Mouse (Mus musculus): ENCODE data around the gene Itgav. TPM values are rescaled to one million over a fixed set of nuclear protein-coding genes. Genes with fewer than 3 reads are reported as not detected.

Itgav gene
- polyA plus RNA-seq, 1 experiment from 2014 or later, result 39.6 TPM

DNA sequence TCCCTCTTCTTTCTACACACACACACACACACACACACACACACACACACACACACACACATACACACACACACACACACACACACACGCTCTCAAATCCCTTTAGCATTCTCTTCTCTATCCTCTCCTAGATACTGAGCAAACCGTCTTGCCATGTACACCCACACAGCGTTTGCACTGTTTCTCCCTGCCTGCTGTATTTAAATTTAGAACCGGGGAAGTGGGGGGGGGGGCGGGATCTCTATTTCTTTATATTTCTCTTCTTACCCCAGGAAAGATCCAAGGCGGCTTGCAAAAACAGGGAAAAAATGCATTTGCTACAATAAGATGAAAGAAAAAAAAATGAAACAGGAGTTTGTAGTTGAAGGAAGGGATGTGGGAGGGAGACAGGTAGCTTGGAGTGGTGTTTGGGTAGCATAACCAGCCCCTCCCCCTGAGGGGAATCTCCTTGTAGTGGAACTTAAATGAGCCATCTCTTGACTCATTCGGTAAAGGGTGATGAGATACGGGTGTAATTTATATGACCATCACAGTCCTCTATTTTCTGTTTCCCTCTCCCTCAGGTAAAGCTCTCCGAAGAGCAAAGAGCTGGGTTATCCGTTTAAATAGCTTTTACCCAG lies 89.2 kb downstream of the Itgav start:
- Histone ChIP-seq H3K9me3 (ENCODE audit: control insufficient read depth, low read length) (no peaks in the 10 kb centered on the region), H3K27ac (ENCODE audit: low read length) (no peak overlapping the region), H3K4me2 (ENCODE audit: low read depth, low read length) (peak overlapping the region; percentile 94), H3K27me3 (replicated peaks; ENCODE audit: control insufficient read depth, insufficient read depth, low read length) (0 out of 2 replicates have a peak, but pooled peaks cover 6% of the 10 kb centered on the region), H3K36me3 (ENCODE audit: control insufficient read depth, insufficient read depth, low read length) (no peaks in the 10 kb centered on the region), H3K9ac (ENCODE audit: low read depth, low read length) (no peak overlapping the region; the same call in 1 of the 2 replicates), H3K4me1 (ENCODE audit: control insufficient read depth, insufficient read depth, low read length) (peaks cover 6% of the 10 kb centered on the region; the same call in 1 of the 2 replicates), H3K4me3 (ENCODE audit: low read length) (peak overlapping the region; percentile 76)
- peak; percentile 18; the same call in 1 of the 2 replicates for ATAC-seq
- WGBS, result 18% methylated on average over 10 of the region's 10 CpGs

DNA sequence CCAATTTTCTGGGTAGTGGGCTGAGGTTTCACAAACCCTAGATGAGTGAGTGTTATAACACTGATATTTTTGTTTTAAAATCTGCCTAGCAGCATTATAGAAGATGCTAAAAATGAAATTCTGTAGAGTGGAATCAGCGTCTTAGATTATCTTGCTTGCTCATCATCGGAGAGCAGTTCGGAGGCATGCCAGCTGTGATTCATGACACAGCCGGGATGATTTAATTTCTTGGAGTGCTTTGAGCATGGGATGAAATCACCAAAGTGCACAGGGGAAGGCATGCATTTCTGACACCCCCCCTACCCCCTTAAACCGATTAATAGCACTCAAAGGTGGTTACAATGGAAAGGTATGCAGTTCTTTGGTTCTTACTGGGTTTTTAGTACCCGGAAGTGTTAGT lies 89.8 kb downstream of the Itgav start:
- H3K4me3 ChIP-seq (ENCODE audit: low read length), result no peak overlapping the region
- H3K9ac ChIP-seq (ENCODE audit: low read depth, low read length), result no peak overlapping the region
- no peak for ATAC-seq
- no peaks in the 10 kb centered on the region for H3K36me3 ChIP-seq (ENCODE audit: control insufficient read depth, insufficient read depth, low read length)
- WGBS, result 36% methylated on average over 6 of the region's 6 CpGs
- no peaks in the 10 kb centered on the region for H3K9me3 ChIP-seq (ENCODE audit: control insufficient read depth, low read length)
- peak overlapping the region; percentile 27; the same call in 1 of the 2 replicates for H3K4me2 ChIP-seq (ENCODE audit: low read depth, low read length)
- H3K27ac ChIP-seq (ENCODE audit: low read length), result no peak overlapping the region
- 0 out of 2 replicates have a peak, but pooled peaks cover 6% of the 10 kb centered on the region for H3K27me3 ChIP-seq (replicated peaks; ENCODE audit: control insufficient read depth, insufficient read depth, low read length)
- peaks cover 6% of the 10 kb centered on the region; the same call in 1 of the 2 replicates for H3K4me1 ChIP-seq (ENCODE audit: control insufficient read depth, insufficient read depth, low read length)

DNA sequence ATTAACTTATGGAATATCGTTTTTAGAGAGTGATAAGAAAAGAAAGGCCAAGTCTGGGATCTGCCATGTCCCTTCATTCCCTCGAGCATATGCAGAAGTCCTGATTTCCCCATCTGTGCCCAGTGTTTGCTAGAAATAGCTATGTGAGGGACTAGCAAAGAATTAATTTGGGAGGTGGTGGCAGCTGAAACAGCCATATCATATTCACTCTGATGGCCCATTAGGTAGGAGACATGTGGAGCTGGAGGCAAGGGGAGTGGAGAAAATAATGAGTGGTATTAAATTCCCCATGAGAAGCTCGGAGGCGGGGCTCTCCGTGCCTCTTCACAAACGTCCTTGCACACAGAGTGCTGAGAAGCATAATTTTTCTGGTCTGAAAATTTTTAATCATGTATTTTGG lies 92.0 kb downstream of the Itgav start:
- ATAC-seq, result no peak
- no peaks in the 10 kb centered on the region for H3K36me3 ChIP-seq (ENCODE audit: control insufficient read depth, insufficient read depth, low read length)
- no peak overlapping the region for H3K4me3 ChIP-seq (ENCODE audit: low read length)
- H3K27me3 ChIP-seq (replicated peaks; ENCODE audit: control insufficient read depth, insufficient read depth, low read length), result 0 out of 2 replicates have a peak, but pooled peaks cover 6% of the 10 kb centered on the region
- H3K9ac ChIP-seq (ENCODE audit: low read depth, low read length), result no peak overlapping the region
- no peak overlapping the region for H3K4me2 ChIP-seq (ENCODE audit: low read depth, low read length)
- no peak overlapping the region for H3K27ac ChIP-seq (ENCODE audit: low read length)
- H3K4me1 ChIP-seq (ENCODE audit: control insufficient read depth, insufficient read depth, low read length), result peaks cover 6% of the 10 kb centered on the region; the same call in 1 of the 2 replicates
- H3K9me3 ChIP-seq (ENCODE audit: control insufficient read depth, low read length), result no peaks in the 10 kb centered on the region
- WGBS, result 78% methylated on average over 6 of the region's 6 CpGs

DNA sequence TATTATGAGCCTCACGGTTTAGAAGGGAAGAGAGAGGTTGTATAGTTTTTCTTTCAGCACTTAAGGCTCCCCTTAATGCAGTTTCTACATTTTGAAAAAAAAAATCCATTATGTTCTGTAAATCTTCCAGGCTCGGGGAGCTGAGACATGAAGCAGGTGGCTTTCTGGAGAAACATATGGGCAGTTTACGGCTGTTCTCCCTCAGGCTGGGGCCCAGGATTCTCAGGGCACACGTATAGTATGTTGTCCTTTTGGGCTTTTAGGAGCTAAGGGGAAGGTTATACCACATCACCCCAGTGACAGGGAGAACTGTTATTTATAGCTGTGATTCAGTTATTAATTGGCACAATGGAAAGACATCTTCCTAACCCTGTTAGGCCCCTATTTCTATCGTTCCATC lies 101.0 kb downstream of the Itgav start:
- WGBS, result 48% methylated on average over 5 of the region's 5 CpGs
- Histone ChIP-seq H3K9me3 (ENCODE audit: control insufficient read depth, low read length) (no peaks in the 10 kb centered on the region), H3K4me1 (ENCODE audit: control insufficient read depth, insufficient read depth, low read length) (no peaks in the 10 kb centered on the region), H3K9ac (ENCODE audit: low read depth, low read length) (no peak overlapping the region), H3K4me3 (ENCODE audit: low read length) (no peak overlapping the region), H3K4me2 (ENCODE audit: low read depth, low read length) (no peak overlapping the region), H3K27me3 (replicated peaks; ENCODE audit: control insufficient read depth, insufficient read depth, low read length) (no peaks in the 10 kb centered on the region), H3K36me3 (ENCODE audit: control insufficient read depth, insufficient read depth, low read length) (no peaks in the 10 kb centered on the region), H3K27ac (ENCODE audit: low read length) (no peak overlapping the region)
- no peak for ATAC-seq

DNA sequence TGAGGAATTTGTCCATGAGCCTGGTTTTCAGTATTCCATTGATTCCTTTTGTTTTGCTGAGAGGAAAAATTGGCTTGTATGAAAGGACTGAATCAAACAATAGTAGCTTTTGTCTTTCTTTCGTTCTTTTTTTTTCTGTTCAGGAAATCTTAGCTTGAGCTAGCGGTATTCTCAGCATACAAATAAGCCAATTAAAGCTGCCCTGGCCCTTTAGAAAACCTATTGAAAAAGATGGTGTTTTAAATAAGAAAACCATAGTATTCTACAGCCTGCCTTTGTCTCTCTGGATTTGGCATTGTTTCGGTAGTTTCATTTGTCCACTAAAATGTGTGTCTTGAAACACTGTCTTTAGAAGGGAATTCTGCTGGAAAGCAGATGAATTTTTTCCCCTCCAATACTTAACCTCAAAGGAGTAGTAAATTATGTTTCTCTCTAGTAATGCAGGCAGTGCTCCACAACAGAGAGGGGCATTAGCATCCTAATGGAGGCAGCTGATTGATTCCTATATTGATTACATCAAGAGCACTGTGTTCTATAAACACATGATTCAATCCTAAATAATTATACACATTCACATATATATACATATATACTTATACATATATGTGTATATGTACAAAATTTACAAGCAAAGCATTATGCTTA lies 104.8 kb downstream of the Itgav start:
- H3K9me3 ChIP-seq (ENCODE audit: control insufficient read depth, low read length), result no peaks in the 10 kb centered on the region
- ATAC-seq, result no peak
- H3K27me3 ChIP-seq (replicated peaks; ENCODE audit: control insufficient read depth, insufficient read depth, low read length), result no peaks in the 10 kb centered on the region
- H3K36me3 ChIP-seq (ENCODE audit: control insufficient read depth, insufficient read depth, low read length), result no peaks in the 10 kb centered on the region
- no peak overlapping the region for H3K27ac ChIP-seq (ENCODE audit: low read length)
- no peaks in the 10 kb centered on the region for H3K4me1 ChIP-seq (ENCODE audit: control insufficient read depth, insufficient read depth, low read length)
- no peak overlapping the region for H3K9ac ChIP-seq (ENCODE audit: low read depth, low read length)
- no peak overlapping the region for H3K4me2 ChIP-seq (ENCODE audit: low read depth, low read length)
- no peak overlapping the region for H3K4me3 ChIP-seq (ENCODE audit: low read length)
- WGBS, result 75% methylated on average over 3 of the region's 3 CpGs

DNA sequence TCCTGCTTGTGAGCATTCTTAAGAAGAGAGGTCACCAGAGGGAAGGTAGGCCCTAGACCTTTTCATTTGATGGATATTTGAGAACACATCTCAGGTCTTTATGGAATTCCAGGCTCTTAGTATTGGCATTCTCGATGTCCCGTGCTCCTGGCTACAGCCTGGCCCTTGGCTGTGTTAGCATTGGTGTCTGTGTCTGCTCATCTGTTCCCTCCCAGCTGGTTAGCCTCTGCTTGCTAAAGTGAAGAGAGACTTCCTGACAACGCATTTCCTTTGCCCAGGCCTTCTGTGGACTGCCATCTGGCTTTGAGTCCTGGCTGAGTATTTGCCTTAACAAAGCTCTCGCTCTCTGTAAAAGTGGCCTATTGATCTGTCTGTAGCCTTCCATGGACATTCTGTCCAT lies 108.7 kb downstream of the Itgav start:
- no peaks in the 10 kb centered on the region for H3K4me1 ChIP-seq (ENCODE audit: control insufficient read depth, insufficient read depth, low read length)
- H3K27me3 ChIP-seq (replicated peaks; ENCODE audit: control insufficient read depth, insufficient read depth, low read length), result no peaks in the 10 kb centered on the region
- no peak overlapping the region for H3K27ac ChIP-seq (ENCODE audit: low read length)
- 64% methylated on average over 4 of the region's 4 CpGs for WGBS
- no peak overlapping the region for H3K4me2 ChIP-seq (ENCODE audit: low read depth, low read length)
- no peak overlapping the region for H3K9ac ChIP-seq (ENCODE audit: low read depth, low read length)
- H3K36me3 ChIP-seq (ENCODE audit: control insufficient read depth, insufficient read depth, low read length), result no peaks in the 10 kb centered on the region
- ATAC-seq, result no peak
- no peaks in the 10 kb centered on the region for H3K9me3 ChIP-seq (ENCODE audit: control insufficient read depth, low read length)
- no peak overlapping the region for H3K4me3 ChIP-seq (ENCODE audit: low read length)

DNA sequence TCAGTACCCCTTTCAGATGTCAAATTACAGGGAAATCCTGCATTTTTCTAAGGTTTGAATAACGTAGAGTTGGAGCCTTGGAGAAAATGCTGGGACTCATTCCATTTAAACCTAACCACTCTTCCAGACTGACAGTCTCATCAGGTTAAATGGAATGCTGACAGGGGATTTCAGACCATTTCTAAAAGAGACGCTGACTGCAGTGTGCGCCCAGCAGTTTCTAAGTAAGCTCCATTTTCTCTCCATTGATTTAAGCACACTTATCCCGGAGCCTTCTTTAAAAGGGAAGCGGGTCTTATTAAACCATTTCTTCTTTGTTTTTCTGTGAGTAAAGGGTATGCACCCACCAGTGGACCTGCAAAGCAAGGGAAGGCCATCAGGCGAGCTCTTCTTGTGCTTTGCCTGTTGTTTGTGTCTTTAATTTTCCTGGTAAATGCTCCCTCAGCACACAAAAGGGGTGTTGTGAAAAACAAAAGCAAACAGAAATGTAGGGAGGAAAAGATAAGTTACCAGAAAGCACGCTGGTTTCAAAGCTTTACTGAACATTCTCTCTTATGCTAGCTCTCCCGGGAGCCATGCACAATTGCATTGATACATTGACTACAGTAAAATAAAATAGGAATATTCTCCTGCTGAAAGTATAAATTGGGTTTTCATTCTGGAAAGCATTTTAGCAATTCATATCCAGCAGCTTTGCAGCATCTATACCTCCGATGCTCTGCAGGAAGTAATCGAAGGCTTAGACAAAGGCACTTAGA lies 111.3 kb downstream of the Itgav start:
- Histone ChIP-seq H3K4me2 (ENCODE audit: low read depth, low read length) (no peak overlapping the region), H3K9ac (ENCODE audit: low read depth, low read length) (no peak overlapping the region), H3K9me3 (ENCODE audit: control insufficient read depth, low read length) (no peaks in the 10 kb centered on the region), H3K27me3 (replicated peaks; ENCODE audit: control insufficient read depth, insufficient read depth, low read length) (no peaks in the 10 kb centered on the region), H3K27ac (ENCODE audit: low read length) (no peak overlapping the region), H3K4me1 (ENCODE audit: control insufficient read depth, insufficient read depth, low read length) (no peaks in the 10 kb centered on the region), H3K4me3 (ENCODE audit: low read length) (no peak overlapping the region), H3K36me3 (ENCODE audit: control insufficient read depth, insufficient read depth, low read length) (no peaks in the 10 kb centered on the region)
- ATAC-seq, result no peak
- 81% methylated on average over 10 of the region's 10 CpGs for WGBS

DNA sequence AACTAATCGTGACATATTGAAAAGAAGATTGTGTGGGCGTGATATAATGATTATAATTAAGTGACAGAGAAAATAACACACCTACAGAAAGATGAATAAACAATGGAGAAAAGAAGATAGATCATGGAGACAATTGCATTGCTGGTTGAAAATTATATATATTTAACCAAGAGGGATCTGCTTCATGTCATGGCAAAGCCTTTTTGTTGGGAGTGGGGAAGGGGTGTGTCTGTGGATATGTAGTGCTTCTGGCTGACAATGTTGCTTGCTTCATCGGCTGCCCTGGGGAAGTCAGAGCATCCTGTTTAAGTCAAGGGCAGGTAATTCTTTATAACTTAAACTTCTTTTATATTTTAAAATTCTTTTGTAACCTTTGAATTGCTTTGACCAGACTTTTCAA lies 124.3 kb downstream of the Itgav start:
- no peaks in the 10 kb centered on the region for H3K9me3 ChIP-seq (ENCODE audit: control insufficient read depth, low read length)
- H3K27ac ChIP-seq (ENCODE audit: low read length), result no peak overlapping the region
- H3K27me3 ChIP-seq (replicated peaks; ENCODE audit: control insufficient read depth, insufficient read depth, low read length), result no peaks in the 10 kb centered on the region
- no peak for ATAC-seq
- no peak overlapping the region for H3K4me3 ChIP-seq (ENCODE audit: low read length)
- WGBS, result 54% methylated on average over 3 of the region's 3 CpGs
- H3K4me1 ChIP-seq (ENCODE audit: control insufficient read depth, insufficient read depth, low read length), result no peaks in the 10 kb centered on the region
- H3K36me3 ChIP-seq (ENCODE audit: control insufficient read depth, insufficient read depth, low read length), result no peaks in the 10 kb centered on the region
- H3K9ac ChIP-seq (ENCODE audit: low read depth, low read length), result no peak overlapping the region
- no peak overlapping the region for H3K4me2 ChIP-seq (ENCODE audit: low read depth, low read length)

DNA sequence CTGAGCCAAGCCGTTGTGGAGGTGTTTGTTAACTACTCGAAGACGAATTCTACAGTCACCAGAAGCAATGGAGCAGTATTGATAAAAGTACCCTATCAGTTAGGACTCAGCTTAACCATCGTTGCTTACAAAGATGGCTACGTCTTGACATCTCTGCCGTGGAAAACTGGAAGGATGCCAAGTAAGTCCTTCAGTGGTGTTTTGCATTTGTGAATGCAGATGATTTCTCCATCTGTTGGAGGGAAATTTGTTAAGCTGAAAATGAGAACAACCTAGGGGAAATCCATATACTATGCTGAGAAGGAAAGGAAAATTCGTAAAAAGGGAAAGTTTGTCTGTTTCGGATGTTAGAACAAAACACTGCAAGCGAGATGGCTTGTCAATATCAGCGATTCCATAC lies 129.2 kb downstream of the Itgav start:
- Histone ChIP-seq H3K27me3 (replicated peaks; ENCODE audit: control insufficient read depth, insufficient read depth, low read length) (no peaks in the 10 kb centered on the region), H3K36me3 (ENCODE audit: control insufficient read depth, insufficient read depth, low read length) (no peaks in the 10 kb centered on the region), H3K4me2 (ENCODE audit: low read depth, low read length) (no peak overlapping the region), H3K9ac (ENCODE audit: low read depth, low read length) (no peak overlapping the region), H3K4me1 (ENCODE audit: control insufficient read depth, insufficient read depth, low read length) (no peaks in the 10 kb centered on the region), H3K27ac (ENCODE audit: low read length) (no peak overlapping the region), H3K4me3 (ENCODE audit: low read length) (no peak overlapping the region), H3K9me3 (ENCODE audit: control insufficient read depth, low read length) (no peaks in the 10 kb centered on the region)
- ATAC-seq, result no peak
- 82% methylated on average over 10 of the region's 10 CpGs for WGBS
